Comparison of ENCODE assay signal across 9 mouse cellular contexts in the genomic region with DNA sequence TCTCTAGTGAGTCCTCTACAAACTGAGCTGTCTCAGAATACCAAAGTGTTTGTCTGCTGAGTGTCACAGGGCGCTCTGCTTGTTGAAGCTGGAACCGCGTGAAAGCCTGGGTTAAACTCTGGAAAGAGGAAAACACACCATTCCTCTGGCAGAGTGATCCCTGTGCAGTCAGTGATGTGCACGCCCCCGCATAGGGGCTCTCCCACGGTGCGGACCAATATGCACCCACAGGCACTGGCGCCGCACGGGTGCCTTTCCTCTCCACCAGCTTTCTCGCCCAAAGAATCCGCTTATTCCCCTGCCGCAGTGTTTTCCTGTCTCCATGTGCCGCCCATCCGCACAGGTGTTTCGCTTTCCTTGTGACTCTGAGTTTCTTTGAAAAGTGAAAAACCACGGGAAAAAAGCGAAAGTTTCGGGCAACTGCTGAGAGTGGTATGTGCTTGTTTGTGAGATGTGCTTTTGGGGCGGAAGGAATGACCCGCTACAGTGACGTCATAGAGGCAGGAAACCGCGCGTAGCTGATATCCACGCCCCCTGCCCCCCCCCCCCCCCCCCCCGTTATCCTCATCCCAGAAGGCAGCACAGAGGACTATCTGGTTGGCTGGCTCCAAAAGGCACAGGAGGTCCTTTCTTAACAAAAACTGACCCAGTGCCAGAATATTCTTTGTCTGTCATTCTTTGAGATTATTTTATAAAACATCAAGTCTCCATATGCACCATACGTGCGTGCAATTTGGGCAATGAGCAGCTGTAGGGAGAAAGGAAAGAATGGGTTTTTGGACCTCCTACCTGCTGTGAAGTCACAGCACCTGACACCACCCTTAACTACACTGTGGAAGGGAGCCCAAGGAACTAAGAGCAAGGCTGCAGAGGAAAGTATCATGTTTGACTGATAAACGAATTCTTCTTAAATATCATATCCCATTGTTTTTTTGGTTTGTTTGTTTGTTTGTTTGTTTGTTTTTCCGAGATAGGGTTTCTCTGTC. TPM values are rescaled to one million over a fixed set of nuclear protein-coding genes. Genes with fewer than 3 reads are reported as not detected.
A peak's percentile ranks its signal among the peaks of the same experiment; 100 is the strongest.
DNase-seq lines count a peak whose midpoint lies in the region; ATAC-seq lines count a peak whose summit lies in the region.
"Had no signal": no experiment of that assay in that cellular context is flagged by ENCODE, and none has a peak within 500 bp of the region (broad histone marks: within the 10 kb centered on the region; RNA-seq: fewer than 3 reads in every experiment).

No protein-coding gene starts in this region.

- peak overlapping the region; percentile 89 for H3K4me2 ChIP-seq in forebrain, embryonic 13.5 days
- peak overlapping the region; percentile 94 for H3K4me2 ChIP-seq in hindbrain, embryonic 16.5 days (ENCODE audit: low read length)
- peak overlapping the region; percentile 83 for H3K4me2 ChIP-seq in liver, embryonic 16.5 days (ENCODE audit: low read depth, low read length)
- H3K4me2 ChIP-seq in neural tube, embryonic 12.5 days (replicated peaks): peak overlapping the region; percentile 88

- DNase-seq in layer of hippocampus, postnatal 36 days: peak; percentile 7 to 17
- no peak for DNase-seq in layer of hippocampus, adult 11-12 months (ENCODE audit: low spot score)
- peak; percentile 23 for DNase-seq in adrenal gland, postnatal 10 days
- peak; percentile 39 for DNase-seq in yolk sac, embryonic 10.5 days (ENCODE audit: low spot score)

- H3K9ac ChIP-seq in forebrain, embryonic 13.5 days: peak overlapping the region; percentile 64
- H3K9ac ChIP-seq in hindbrain, embryonic 16.5 days (ENCODE audit: low read depth, low read length): peak overlapping the region; percentile 53
- H3K9ac ChIP-seq in liver, embryonic 16.5 days (ENCODE audit: low read depth, low read length): peak overlapping the region; percentile 65
- peak overlapping the region; percentile 53 for H3K9ac ChIP-seq in neural tube, embryonic 12.5 days

- peaks cover 11% of the 10 kb centered on the region for H3K4me1 ChIP-seq in forebrain, embryonic 13.5 days
- H3K4me1 ChIP-seq in hindbrain, embryonic 16.5 days (ENCODE audit: control insufficient read depth, insufficient read depth, low read depth, low read length): peaks cover 2% of the 10 kb centered on the region
- H3K4me1 ChIP-seq in liver, embryonic 16.5 days (ENCODE audit: control insufficient read depth, low read depth, low read length): peaks cover 3% of the 10 kb centered on the region; the same call in 1 of the 2 replicates
- H3K4me1 ChIP-seq in neural tube, embryonic 12.5 days: peaks cover 6% of the 10 kb centered on the region; the same call in 1 of the 2 replicates

- H3K9me3 ChIP-seq in forebrain, embryonic 13.5 days (replicated peaks): no peaks in the 10 kb centered on the region
- H3K9me3 ChIP-seq in hindbrain, embryonic 16.5 days (ENCODE audit: control insufficient read depth, low read length): no peaks in the 10 kb centered on the region
- H3K9me3 ChIP-seq in liver, embryonic 16.5 days (replicated peaks; ENCODE audit: control insufficient read depth, low read length): no peaks in the 10 kb centered on the region
- H3K9me3 ChIP-seq in neural tube, embryonic 12.5 days: no peaks in the 10 kb centered on the region

- peak; percentile 76 for ATAC-seq in forebrain, embryonic 13.5 days
- peak; percentile 74 for ATAC-seq in hindbrain, embryonic 16.5 days
- peak; percentile 71 for ATAC-seq in liver, embryonic 16.5 days (ENCODE audit: low read depth)
- ATAC-seq in neural tube, embryonic 12.5 days (ENCODE audit: low FRiP score, low read depth): peak; percentile 67

- no peak overlapping the region for H3K27ac ChIP-seq in forebrain, embryonic 13.5 days
- H3K27ac ChIP-seq in hindbrain, embryonic 16.5 days (ENCODE audit: low read depth, low read length): no peak overlapping the region
- peak overlapping the region; percentile 38; the same call in 1 of the 2 replicates for H3K27ac ChIP-seq in liver, embryonic 16.5 days (ENCODE audit: low read length)
- no peak overlapping the region for H3K27ac ChIP-seq in neural tube, embryonic 12.5 days

- H3K4me3 ChIP-seq in forebrain, embryonic 13.5 days: peak overlapping the region; percentile 58
- H3K4me3 ChIP-seq in hindbrain, embryonic 16.5 days (ENCODE audit: low read length): peak overlapping the region; percentile 52
- peak overlapping the region; percentile 69 for H3K4me3 ChIP-seq in liver, embryonic 16.5 days (ENCODE audit: low read depth, low read length)
- H3K4me3 ChIP-seq in neural tube, embryonic 12.5 days: peak overlapping the region; percentile 50

- peaks cover 9% of the 10 kb centered on the region for H3K27me3 ChIP-seq in forebrain, embryonic 13.5 days
- H3K27me3 ChIP-seq in hindbrain, embryonic 16.5 days (replicated peaks; ENCODE audit: control insufficient read depth, insufficient read depth, low read length): no peaks in the 10 kb centered on the region; the same call in 1 of the 2 replicates
- H3K27me3 ChIP-seq in liver, embryonic 16.5 days (ENCODE audit: control insufficient read depth, insufficient read depth, low read depth, low read length): peaks cover 3% of the 10 kb centered on the region; the same call in 1 of the 2 replicates
- peaks cover 4% of the 10 kb centered on the region for H3K27me3 ChIP-seq in neural tube, embryonic 12.5 days (replicated peaks)

- 9% methylated on average over 31 of the region's 31 CpGs for whole genome bisulfite sequencing in forebrain, embryonic 13.5 days
- WGBS in hindbrain, embryonic 16.5 days: 7% methylated on average over 31 of the region's 31 CpGs
- 7% methylated on average over 26 of the region's 31 CpGs for WGBS in liver, embryonic 16.5 days (ENCODE audit: insufficient replicate concordance)
- 9% methylated on average over 30 of the region's 31 CpGs for WGBS in neural tube, embryonic 12.5 days

- H3K36me3 ChIP-seq in forebrain, embryonic 13.5 days (ENCODE audit: poor library complexity, severe bottlenecking): no peaks in the 10 kb centered on the region
- H3K36me3 ChIP-seq in hindbrain, embryonic 16.5 days (ENCODE audit: control insufficient read depth, insufficient read depth, low read length): no peaks in the 10 kb centered on the region
- H3K36me3 ChIP-seq in liver, embryonic 16.5 days (ENCODE audit: control insufficient read depth, insufficient read depth): no peaks in the 10 kb centered on the region
- H3K36me3 ChIP-seq in neural tube, embryonic 12.5 days: no peaks in the 10 kb centered on the region

RNA-seq across cellular contexts. Expression of a gene that starts 11.8 kb away (rescaled TPM):
- total RNA-seq in layer of hippocampus, postnatal 36 days (2021): not detected
- not detected for total RNA-seq in adrenal gland, postnatal 10 days (2021)
- polyA plus RNA-seq in forebrain, embryonic 13.5 days (2015; fragmentation: Nextera tagmentation; extraction: Ambion mirVana): not detected in 2 replicates
- polyA plus RNA-seq in hindbrain, embryonic 16.5 days (2015; fragmentation: Nextera tagmentation; extraction: Ambion mirVana): not detected in 2 replicates
- polyA plus RNA-seq in liver, embryonic 16.5 days (2015; fragmentation: Nextera tagmentation; extraction: Ambion mirVana): not detected in 2 replicates
- polyA plus RNA-seq in neural tube, embryonic 12.5 days (2016; fragmentation: Nextera tagmentation; extraction: Ambion mirVana): not detected in 2 replicates
- polyA plus RNA-seq: gonadal fat pad, adult 2 months had no signal

RNA-seq across cellular contexts. Expression of a gene that starts 18.3 kb away (rescaled TPM):
- total RNA-seq in layer of hippocampus, postnatal 36 days (2021): not detected
- not detected for total RNA-seq in adrenal gland, postnatal 10 days (2021)
- polyA plus RNA-seq in forebrain, embryonic 13.5 days (2015; fragmentation: Nextera tagmentation; extraction: Ambion mirVana): not detected in 2 replicates
- not detected in 2 replicates for polyA plus RNA-seq in hindbrain, embryonic 16.5 days (2015; fragmentation: Nextera tagmentation; extraction: Ambion mirVana)
- not detected in 2 replicates for polyA plus RNA-seq in liver, embryonic 16.5 days (2015; fragmentation: Nextera tagmentation; extraction: Ambion mirVana)
- not detected in 2 replicates for polyA plus RNA-seq in neural tube, embryonic 12.5 days (2016; fragmentation: Nextera tagmentation; extraction: Ambion mirVana)
- polyA plus RNA-seq: gonadal fat pad, adult 2 months had no signal

RNA-seq across cellular contexts. Expression of a gene that starts 26.6 kb away (rescaled TPM):
- total RNA-seq in layer of hippocampus, postnatal 36 days (2021): not detected
- not detected for total RNA-seq in adrenal gland, postnatal 10 days (2021)
- not detected in 2 replicates for polyA plus RNA-seq in forebrain, embryonic 13.5 days (2015; fragmentation: Nextera tagmentation; extraction: Ambion mirVana)
- not detected in 2 replicates for polyA plus RNA-seq in hindbrain, embryonic 16.5 days (2015; fragmentation: Nextera tagmentation; extraction: Ambion mirVana)
- not detected in 2 replicates for polyA plus RNA-seq in liver, embryonic 16.5 days (2015; fragmentation: Nextera tagmentation; extraction: Ambion mirVana)
- not detected in 2 replicates for polyA plus RNA-seq in neural tube, embryonic 12.5 days (2016; fragmentation: Nextera tagmentation; extraction: Ambion mirVana)
- polyA plus RNA-seq: gonadal fat pad, adult 2 months had no signal

RNA-seq across cellular contexts. Expression of a gene that starts 32.9 kb away (rescaled TPM):
- not detected for total RNA-seq in layer of hippocampus, postnatal 36 days (2021)
- not detected for total RNA-seq in adrenal gland, postnatal 10 days (2021)
- polyA plus RNA-seq in forebrain, embryonic 13.5 days (2015; fragmentation: Nextera tagmentation; extraction: Ambion mirVana): not detected in 2 replicates
- not detected in 2 replicates for polyA plus RNA-seq in hindbrain, embryonic 16.5 days (2015; fragmentation: Nextera tagmentation; extraction: Ambion mirVana)
- polyA plus RNA-seq in liver, embryonic 16.5 days (2015; fragmentation: Nextera tagmentation; extraction: Ambion mirVana): not detected in 2 replicates
- not detected in 2 replicates for polyA plus RNA-seq in neural tube, embryonic 12.5 days (2016; fragmentation: Nextera tagmentation; extraction: Ambion mirVana)
- polyA plus RNA-seq: gonadal fat pad, adult 2 months had no signal

RNA-seq across cellular contexts. Expression of a gene that starts 41.0 kb away (rescaled TPM):
- not detected for total RNA-seq in layer of hippocampus, postnatal 36 days (2021)
- not detected for total RNA-seq in adrenal gland, postnatal 10 days (2021)
- not detected in 2 replicates for polyA plus RNA-seq in forebrain, embryonic 13.5 days (2015; fragmentation: Nextera tagmentation; extraction: Ambion mirVana)
- polyA plus RNA-seq in hindbrain, embryonic 16.5 days (2015; fragmentation: Nextera tagmentation; extraction: Ambion mirVana): not detected in 2 replicates
- polyA plus RNA-seq in liver, embryonic 16.5 days (2015; fragmentation: Nextera tagmentation; extraction: Ambion mirVana): not detected in 2 replicates
- polyA plus RNA-seq in neural tube, embryonic 12.5 days (2016; fragmentation: Nextera tagmentation; extraction: Ambion mirVana): not detected in 2 replicates
- polyA plus RNA-seq: gonadal fat pad, adult 2 months had no signal
